Mouse (Mus musculus) hindbrain, postnatal 0 days (tissue): Measurements from ENCODE around the gene Csrnp3. TPM values are rescaled to one million over a fixed set of nuclear protein-coding genes. Genes with fewer than 3 reads are reported as not detected.
A peak's percentile ranks its signal among the peaks of the same experiment; 100 is the strongest.

Experiments used
- ATAC-seq: fragments of 200-750 bp; cut with Nextera tagmentation; 2 replicates; pipeline ENCODE4 v1.8.0; 2017; ENCODE audit warnings: mild to moderate bottlenecking, moderate TSS enrichment, moderate library complexity
- DNase-seq: peaks from one replicate; pipeline ENCODE4 v3.0.0-alpha.2; 2015; ENCODE audit warnings: low spot score
- H3K27ac ChIP-seq: fragments of 300-500 bp; sonication (generic); 2 replicates; pipeline ENCODE4 v1.5.1; 2014; ENCODE audit warnings: mild to moderate bottlenecking
- H3K27me3 ChIP-seq: fragments of 300-500 bp; sonication (generic); 2 replicates; pipeline ENCODE4 v1.6.1; 2014; ENCODE audit warnings: low read length, mixed read lengths; ENCODE audit not compliant: insufficient read depth
- H3K36me3 ChIP-seq: fragments of 300-500 bp; sonication (generic); 2 replicates; pipeline ENCODE4 v1.6.1; 2014; ENCODE audit warnings: low read length, mixed read lengths; ENCODE audit not compliant: insufficient read depth
- H3K4me1 ChIP-seq: fragments of 300-500 bp; sonication (generic); 2 replicates; pipeline ENCODE4 v1.6.1; 2014; ENCODE audit warnings: antibody characterized with exemption, low read length, mixed read lengths; ENCODE audit not compliant: insufficient read depth
- H3K4me2 ChIP-seq: fragments of 300-500 bp; sonication (generic); 2 replicates; pipeline ENCODE4 v1.6.1; 2014; ENCODE audit warnings: low read depth, mild to moderate bottlenecking, low read length, moderate library complexity, mixed read lengths
- H3K4me3 ChIP-seq: fragments of 300-500 bp; sonication (generic); 2 replicates; pipeline ENCODE4 v1.5.1; 2014; ENCODE audit warnings: low read length
- H3K9ac ChIP-seq: fragments of 300-500 bp; sonication (generic); replicated peaks from 2 replicates; pipeline ENCODE4 v1.6.1; 2014; ENCODE audit warnings: mild to moderate bottlenecking, low read length, moderate library complexity, mixed read lengths
- H3K9me3 ChIP-seq: fragments of 300-500 bp; sonication (generic); 2 replicates; pipeline ENCODE4 v1.6.1; 2016; ENCODE audit warnings: low read length, mixed read lengths
- CTCF ChIP-seq: IDR thresholded peaks from 2 replicates; pipeline ENCODE4 v1.5.1; 2016; ENCODE audit warnings: antibody characterized with exemption, control low read depth, low read depth
- WGBS: fragments of 180-500 bp; shearing (Covaris S2); extraction: QIAGEN DNeasy Blood & Tissue Kit; methylation state at CpG from one replicate; pipeline ENCODE4 v1.1.7; 2014; 5-methylcytosine and 5-hydroxymethylcytosine counted together
- polyA plus RNA-seq: library from polyadenylated mRNA; unstranded; fragments of >200 nt; fragmentation: Nextera tagmentation; extraction: Ambion mirVana; gene quantifications from 2 replicates; pipeline ENCODE4 v1.2.1, GENCODE M21; 2015
- total RNA-seq: library from RNA; depleted of rRNA; stranded (reverse); fragments of >200 nt; gene quantifications from 2 replicates; pipeline ENCODE4 v1.2.3, GENCODE M21; 2014

Csrnp3 gene
- total and polyA plus RNA-seq, 2 experiments from 2014 or later = 35.5 to 56.5 TPM

DNA sequence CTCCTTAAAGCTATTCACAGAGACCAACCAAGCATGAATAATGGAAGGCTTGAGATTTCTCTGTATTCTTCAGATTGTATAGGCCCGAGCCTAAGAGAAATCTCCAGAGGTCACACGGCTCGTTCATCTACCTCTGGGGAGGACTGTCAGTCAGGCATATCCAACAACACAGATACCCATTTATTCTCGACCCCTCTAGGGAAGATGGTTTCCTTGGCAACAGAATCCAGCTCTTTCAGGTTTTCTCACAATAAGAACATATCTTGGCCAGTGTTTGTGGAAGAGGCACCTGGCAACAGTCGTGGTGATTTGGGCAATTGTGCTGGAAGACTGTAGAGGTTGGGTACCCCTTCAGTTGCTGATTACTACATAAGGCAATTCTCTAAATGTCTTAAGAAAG is 183.2 kb downstream of the Csrnp3 start:
- DNase-seq (peak; percentile 76), ATAC-seq (peak; percentile 88)
- Histone ChIP-seq H3K27me3 (no peaks in the 10 kb centered on the region), H3K4me1 (peaks cover 3% of the 10 kb centered on the region; the same call in 1 of the 2 replicates), H3K4me2 (no peak overlapping the region), H3K4me3 (no peak overlapping the region), H3K27ac (no peak overlapping the region), H3K36me3 (no peaks in the 10 kb centered on the region; the same call in none of the 2 replicates), H3K9ac (no peak overlapping the region), H3K9me3 (no peaks in the 10 kb centered on the region)
- 14% methylated on average over 5 of the region's 5 CpGs for WGBS
- TF ChIP-seq CTCF = no peak

DNA sequence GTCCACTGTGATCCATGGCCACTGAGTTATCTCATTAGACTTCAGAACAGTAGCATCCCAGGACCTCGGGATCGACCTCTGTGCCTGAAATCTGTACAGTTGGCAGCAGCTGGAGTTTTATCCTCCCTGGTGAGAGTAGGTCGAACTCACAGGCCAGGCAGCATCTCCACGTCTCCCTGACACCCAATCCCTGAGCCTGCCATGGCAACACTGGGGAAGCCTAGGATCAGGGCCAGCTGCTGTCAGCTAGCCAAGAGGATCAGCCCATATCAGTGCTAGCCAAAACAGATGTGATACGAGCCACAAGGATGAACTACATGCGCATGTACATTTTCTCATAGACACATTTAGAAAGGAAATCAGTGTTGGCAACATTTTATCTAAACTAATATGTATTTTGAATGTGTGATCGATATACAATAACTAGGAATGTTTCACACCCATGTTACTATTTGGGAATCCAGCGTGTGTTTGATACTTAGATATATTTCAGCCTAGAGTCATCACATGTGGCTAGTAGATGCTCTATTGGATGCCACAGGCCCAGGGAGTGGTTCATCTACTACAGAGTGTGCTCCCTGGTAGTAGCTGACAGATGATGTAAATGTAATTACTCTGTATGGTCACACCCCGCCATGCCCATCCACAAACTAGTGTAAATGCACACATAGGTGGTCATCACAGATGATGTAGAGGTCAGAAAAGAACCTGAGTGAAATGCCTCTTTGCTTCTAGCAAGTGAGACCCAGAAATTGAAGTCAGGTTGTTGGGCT is 189.5 kb downstream of the Csrnp3 start:
- no peak for TF ChIP-seq CTCF
- no peak overlapping the region for H3K4me3 ChIP-seq
- peak; percentile 74 for DNase-seq
- H3K4me2 ChIP-seq = no peak overlapping the region
- no peak overlapping the region for H3K27ac ChIP-seq
- H3K9ac ChIP-seq = no peak overlapping the region
- WGBS = 46% methylated on average over 9 of the region's 9 CpGs
- no peaks in the 10 kb centered on the region for H3K27me3 ChIP-seq
- H3K4me1 ChIP-seq = no peaks in the 10 kb centered on the region
- H3K36me3 ChIP-seq = no peaks in the 10 kb centered on the region
- H3K9me3 ChIP-seq = no peaks in the 10 kb centered on the region
- peak; percentile 80 for ATAC-seq

DNA sequence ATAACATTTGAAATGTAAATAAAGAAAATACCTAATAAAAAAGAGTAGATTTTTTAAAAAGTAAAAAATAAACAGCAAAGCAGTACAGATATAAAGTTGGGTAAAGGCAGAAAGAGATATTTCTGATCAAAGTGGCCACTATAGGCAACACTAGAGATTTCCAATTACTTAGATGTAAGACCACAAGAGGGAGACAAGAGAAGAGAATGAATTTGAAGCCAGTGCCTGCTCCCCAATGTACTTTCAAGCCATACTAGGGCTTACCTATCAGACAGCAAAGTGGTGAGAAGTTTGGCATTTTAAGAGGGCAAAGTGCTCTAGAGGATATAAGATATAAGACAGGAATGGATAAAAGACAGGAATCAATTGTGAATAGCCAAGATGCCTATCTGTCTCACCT is 195.0 kb downstream of the Csrnp3 start:
- H3K27ac ChIP-seq = peak overlapping the region; percentile 85; the same call in 1 of the 2 replicates
- no peaks in the 10 kb centered on the region for H3K9me3 ChIP-seq
- H3K36me3 ChIP-seq = no peaks in the 10 kb centered on the region
- ATAC-seq (no peak), DNase-seq (peak; percentile 33)
- H3K4me1 ChIP-seq = peaks cover 3% of the 10 kb centered on the region
- H3K4me2 ChIP-seq = no peak overlapping the region
- peak; percentile 43 for TF ChIP-seq CTCF
- H3K27me3 ChIP-seq = no peaks in the 10 kb centered on the region
- no peak overlapping the region for H3K4me3 ChIP-seq
- H3K9ac ChIP-seq = no peak overlapping the region

DNA sequence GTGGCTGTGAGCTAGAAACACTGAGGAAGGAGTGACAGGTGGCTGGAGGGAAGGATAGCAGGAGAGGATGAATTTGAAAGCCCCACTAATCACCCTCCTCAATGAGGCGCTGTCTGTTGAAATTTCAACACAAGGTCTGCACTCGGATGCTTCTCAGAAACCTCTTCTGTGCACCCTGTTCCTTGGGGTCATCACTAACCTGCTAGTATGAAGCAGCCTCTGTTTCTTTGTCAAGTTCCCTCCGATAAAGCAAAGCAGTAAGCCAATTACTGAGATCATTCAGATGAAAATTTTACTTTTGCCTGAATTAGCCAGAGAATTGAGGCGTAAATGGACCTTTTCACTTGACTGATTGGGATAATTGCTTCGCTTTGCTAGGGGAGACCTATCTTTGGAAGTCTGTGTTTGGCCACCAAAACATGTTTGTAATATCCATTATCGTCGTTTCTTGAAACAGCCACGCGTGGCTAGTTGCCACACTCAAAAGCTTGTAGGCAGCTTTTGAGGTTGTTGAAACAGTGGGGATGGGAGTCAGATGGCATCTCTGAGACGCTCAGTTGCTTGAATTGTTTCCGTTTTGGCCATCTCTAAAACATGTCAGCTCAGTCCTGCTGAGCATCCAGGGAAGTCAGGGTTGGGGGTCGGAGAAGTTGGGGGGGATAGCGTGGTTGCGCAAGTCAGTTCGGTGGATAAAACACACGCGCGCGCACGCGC is 195.8 kb downstream of the Csrnp3 start:
- 52% methylated on average over 21 of the region's 21 CpGs for WGBS
- DNase-seq (peak; percentile 64), ATAC-seq (peak; percentile 33)
- H3K9me3 ChIP-seq = no peaks in the 10 kb centered on the region
- peak overlapping the region; percentile 14 for H3K4me3 ChIP-seq
- peaks cover 3% of the 10 kb centered on the region for H3K4me1 ChIP-seq
- peak overlapping the region; percentile 85 for H3K27ac ChIP-seq
- peak overlapping the region; percentile 38 for H3K4me2 ChIP-seq
- no peak for TF ChIP-seq CTCF
- H3K9ac ChIP-seq = peak overlapping the region; percentile 24; the same call in 1 of the 2 replicates
- H3K36me3 ChIP-seq = no peaks in the 10 kb centered on the region
- H3K27me3 ChIP-seq = no peaks in the 10 kb centered on the region

DNA sequence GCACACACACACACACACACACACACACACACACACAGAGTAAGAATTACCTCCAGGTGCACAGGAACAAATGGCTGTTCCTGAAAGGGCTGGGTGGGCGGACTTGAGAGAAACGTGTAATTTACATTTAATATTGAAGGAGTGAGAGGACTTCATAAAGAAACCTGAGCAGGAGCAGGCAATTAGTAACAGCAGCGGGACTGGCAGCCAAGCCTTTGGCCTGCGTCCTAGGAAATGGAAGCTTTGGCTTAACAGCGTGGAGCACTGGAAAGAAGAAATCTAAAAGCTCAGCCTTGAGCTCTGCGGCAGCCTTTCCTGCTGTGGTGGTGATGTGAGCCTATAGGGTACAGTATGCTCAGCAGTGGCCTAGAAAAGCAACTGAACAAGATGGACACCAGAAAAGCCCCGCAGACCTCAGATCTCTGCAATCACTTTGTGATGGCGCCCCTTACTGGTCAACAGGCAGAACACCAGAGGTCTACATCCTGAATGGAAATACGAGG is 196.4 kb downstream of the Csrnp3 start:
- Histone ChIP-seq H3K9ac (peak overlapping the region; percentile 24; the same call in 1 of the 2 replicates), H3K27me3 (no peaks in the 10 kb centered on the region), H3K4me2 (peak overlapping the region; percentile 38), H3K27ac (peak overlapping the region; percentile 85), H3K4me1 (peaks cover 3% of the 10 kb centered on the region), H3K4me3 (peak overlapping the region; percentile 14), H3K36me3 (no peaks in the 10 kb centered on the region), H3K9me3 (no peaks in the 10 kb centered on the region)
- peak; percentile 74 for TF ChIP-seq CTCF
- 25% methylated on average over 9 of the region's 9 CpGs for WGBS
- peak; percentile 85 for ATAC-seq
- peak; percentile 92 for DNase-seq

DNA sequence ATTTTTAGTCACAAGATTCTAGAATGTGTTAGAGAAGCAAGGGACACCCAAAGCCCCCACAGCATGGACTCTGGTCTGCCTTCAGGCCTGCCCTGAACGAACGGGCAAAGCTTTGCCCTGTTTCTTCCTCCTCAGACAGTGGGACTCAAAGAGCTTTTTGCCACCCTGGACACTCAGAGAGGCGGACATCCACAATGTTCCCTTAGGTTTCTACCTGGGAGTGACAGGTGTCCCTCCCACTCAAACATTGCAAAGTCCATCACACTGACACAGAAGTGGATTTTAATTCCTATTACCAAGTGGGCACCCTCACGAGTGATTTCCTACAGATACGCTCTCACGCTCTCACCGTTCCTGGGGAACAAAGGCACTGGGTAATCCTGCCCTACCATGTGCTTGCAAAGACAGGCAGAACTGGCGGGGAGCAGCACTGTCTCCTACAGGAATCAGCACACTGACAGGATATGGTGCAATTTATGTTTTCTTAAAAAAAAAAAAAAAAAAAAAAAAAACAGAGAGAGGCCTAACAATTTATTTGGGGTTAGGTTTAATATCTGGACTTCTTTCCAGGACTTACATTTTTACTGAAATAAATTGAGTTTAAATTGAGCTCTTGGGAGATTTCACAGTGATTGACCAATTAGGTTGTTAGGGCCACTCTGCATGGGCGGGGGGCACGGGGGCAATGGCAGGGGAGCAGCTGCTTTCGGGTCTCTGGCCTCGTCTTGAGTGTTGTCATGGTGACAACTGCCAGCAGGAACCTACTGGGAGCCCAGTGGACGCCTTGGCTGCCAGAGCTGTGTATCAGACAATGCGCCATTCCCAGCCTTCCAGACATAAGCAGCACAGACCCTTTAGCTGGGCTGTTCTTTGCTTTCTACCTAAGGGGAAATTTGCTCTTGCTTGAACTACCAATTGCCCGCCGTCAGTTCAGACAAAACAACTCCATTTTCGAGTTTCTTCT is 198.2 kb downstream of the Csrnp3 start:
- H3K4me3 ChIP-seq = no peak overlapping the region
- no peaks in the 10 kb centered on the region for H3K36me3 ChIP-seq
- peak overlapping the region; percentile 34 for H3K4me2 ChIP-seq
- peak overlapping the region; percentile 54 for H3K27ac ChIP-seq
- H3K4me1 ChIP-seq = peaks cover 3% of the 10 kb centered on the region
- DNase-seq (peak; percentile 87), ATAC-seq (peak; percentile 88)
- WGBS = 22% methylated on average over 17 of the region's 17 CpGs
- H3K9me3 ChIP-seq = no peaks in the 10 kb centered on the region
- H3K9ac ChIP-seq = no peak overlapping the region
- no peaks in the 10 kb centered on the region for H3K27me3 ChIP-seq
- no peak for TF ChIP-seq CTCF
